Mouse (Mus musculus): ENCODE measurements at regions not wholly inside any gene's neighbourhood (a gene's known extent, or its start where the extent isn't known, plus 50 kb on each side); places are given as distances from the start of the nearest gene placed in this dataset.
A peak's percentile ranks its signal among the peaks of the same experiment; 100 is the strongest.

DNA sequence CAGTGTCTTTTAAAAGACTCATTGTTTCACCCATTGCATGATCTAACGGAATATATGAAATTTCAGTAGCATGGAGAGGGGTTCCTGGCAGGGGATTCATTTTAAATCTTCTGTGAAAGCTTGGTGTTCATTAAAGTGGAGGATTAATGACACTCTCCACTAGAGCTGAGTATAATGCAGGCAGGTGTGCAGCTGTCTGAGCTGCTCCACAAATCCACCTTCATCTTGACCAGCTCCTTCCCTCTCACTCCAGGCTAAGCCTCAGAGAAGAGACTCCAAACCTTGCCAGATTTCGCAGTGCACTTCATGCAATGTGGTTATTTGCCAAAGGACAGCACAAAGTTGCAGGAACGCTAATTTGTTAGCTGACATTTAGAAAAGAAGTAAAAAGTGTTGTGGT lies 1288.0 kb upstream of the Map3k7 start:
- DNase-seq, result no peak

DNA sequence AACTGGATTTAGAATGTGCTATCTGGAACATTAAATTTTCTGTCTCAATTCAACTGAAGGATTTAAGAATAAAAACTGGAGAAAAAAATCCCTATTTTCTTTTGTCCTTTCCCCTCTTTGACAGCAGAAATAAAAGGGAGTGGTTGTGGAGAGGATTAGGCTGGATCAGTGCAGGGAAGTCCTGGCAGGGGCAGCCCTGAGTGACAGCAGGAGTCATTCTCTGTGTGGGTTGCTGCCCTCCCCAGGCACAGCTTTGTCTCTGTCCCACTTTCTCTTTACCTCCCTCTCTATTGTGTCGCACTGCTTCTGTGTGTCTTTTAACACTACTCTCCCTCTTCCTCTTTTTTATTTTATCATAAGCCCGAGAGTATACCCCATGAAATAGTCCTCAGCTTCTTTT lies 1286.8 kb upstream of the Map3k7 start:
- DNase-seq, result peak; percentile 3

GRCm38 (mm10) chr4:30682394-30682793 lies 1281.5 kb upstream of the Map3k7 start:
- DNase-seq, result no peak

- no peak for DNase-seq
Measured at GRCm38 (mm10) chr4:30713378-30714001, 1250.4 kb upstream of the Map3k7 start.
